Mouse (Mus musculus): Measurements from ENCODE around the gene Cd209a. TPM values are rescaled to one million over a fixed set of nuclear protein-coding genes. Genes with fewer than 3 reads are reported as not detected.
A peak's percentile ranks its signal among the peaks of the same experiment; 100 is the strongest.

Cd209a gene
- total and polyA plus RNA-seq, 2 experiments from 2014 or later, result 0.29 TPM; not detected in 1

GRCm38 (mm10) chr8:3720551-3720950 lies 28.2 kb downstream of the Cd209a start, which contains the start of gene Clec4g:
Gene Clec4g (minus strand): TSS chr8:3720651.
- WGBS, result 67% methylated on average over 5 of the region's 5 CpGs
- no peak within 1 kb of the TSS for H3K4me3 ChIP-seq (ENCODE audit: low read length)
- no peak within 1 kb of the TSS for H3K9ac ChIP-seq (replicated peaks; ENCODE audit: low read length)
- H3K4me2 ChIP-seq (ENCODE audit: low read depth, low read length), result no peak within 1 kb of the TSS
- no peaks in the 10 kb centered on the region for H3K9me3 ChIP-seq (ENCODE audit: low read length)
- DNase-seq (ENCODE audit: low spot score) (no peak), ATAC-seq (no peak)
- no peak within 1 kb of the TSS for H3K27ac ChIP-seq
- TF ChIP-seq CTCF (IDR thresholded peaks at IDR 0.05; ENCODE audit: low read depth), result no peak
- H3K4me1 ChIP-seq (ENCODE audit: insufficient read depth, low read length), result no peaks in the 10 kb centered on the region
- no peaks in the 10 kb centered on the region for H3K36me3 ChIP-seq (ENCODE audit: insufficient read depth, low read length)
- H3K27me3 ChIP-seq (ENCODE audit: insufficient read depth, low read length), result no peaks in the 10 kb centered on the region

GRCm38 (mm10) chr8:3718559-3718958 lies 30.2 kb downstream of the Cd209a start:
- Histone ChIP-seq H3K9me3 (ENCODE audit: low read length) (no peaks in the 10 kb centered on the region), H3K4me2 (ENCODE audit: low read depth, low read length) (no peak overlapping the region), H3K4me1 (ENCODE audit: insufficient read depth, low read length) (no peaks in the 10 kb centered on the region), H3K36me3 (ENCODE audit: insufficient read depth, low read length) (no peaks in the 10 kb centered on the region), H3K4me3 (ENCODE audit: low read length) (no peak overlapping the region), H3K9ac (replicated peaks; ENCODE audit: low read length) (no peak overlapping the region), H3K27ac (no peak overlapping the region), H3K27me3 (ENCODE audit: insufficient read depth, low read length) (no peaks in the 10 kb centered on the region)
- ATAC-seq (peak; percentile 59), DNase-seq (ENCODE audit: low spot score) (peak; percentile 53)
- WGBS, result 21% methylated on average over 14 of the region's 14 CpGs
- peak; percentile 89 for TF ChIP-seq CTCF (IDR thresholded peaks at IDR 0.05; ENCODE audit: low read depth)

GRCm38 (mm10) chr8:3717321-3717954 lies 31.3 kb downstream of the Cd209a start:
- H3K27ac ChIP-seq, result no peak overlapping the region
- H3K4me3 ChIP-seq (ENCODE audit: low read length), result no peak overlapping the region
- no peaks in the 10 kb centered on the region for H3K9me3 ChIP-seq (ENCODE audit: low read length)
- ATAC-seq (no peak), DNase-seq (ENCODE audit: low spot score) (no peak)
- no peak overlapping the region for H3K9ac ChIP-seq (replicated peaks; ENCODE audit: low read length)
- no peaks in the 10 kb centered on the region for H3K27me3 ChIP-seq (ENCODE audit: insufficient read depth, low read length)
- TF ChIP-seq CTCF (IDR thresholded peaks at IDR 0.05; ENCODE audit: low read depth), result no peak
- WGBS, result 89% methylated on average over 12 of the region's 12 CpGs
- no peaks in the 10 kb centered on the region for H3K4me1 ChIP-seq (ENCODE audit: insufficient read depth, low read length)
- no peaks in the 10 kb centered on the region for H3K36me3 ChIP-seq (ENCODE audit: insufficient read depth, low read length)
- H3K4me2 ChIP-seq (ENCODE audit: low read depth, low read length), result no peak overlapping the region

- no peak for TF ChIP-seq CTCF (IDR thresholded peaks at IDR 0.05; ENCODE audit: low read depth)
- WGBS, result 74% methylated on average over 2 of the region's 2 CpGs
- DNase-seq (ENCODE audit: low spot score) (no peak), ATAC-seq (no peak)
- H3K4me1 ChIP-seq (ENCODE audit: insufficient read depth, low read length), result no peaks in the 10 kb centered on the region
- H3K36me3 ChIP-seq (ENCODE audit: insufficient read depth, low read length), result no peaks in the 10 kb centered on the region
- no peaks in the 10 kb centered on the region for H3K9me3 ChIP-seq (ENCODE audit: low read length)
- no peaks in the 10 kb centered on the region for H3K27me3 ChIP-seq (ENCODE audit: insufficient read depth, low read length)
- H3K4me2 ChIP-seq (ENCODE audit: low read depth, low read length), result no peak overlapping the region
- H3K9ac ChIP-seq (replicated peaks; ENCODE audit: low read length), result no peak overlapping the region
- no peak overlapping the region for H3K27ac ChIP-seq
- H3K4me3 ChIP-seq (ENCODE audit: low read length), result no peak overlapping the region
Measured at GRCm38 (mm10) chr8:3711646-3712045, 37.1 kb downstream of the Cd209a start.

- Histone ChIP-seq H3K9ac (replicated peaks; ENCODE audit: low read length) (no peak overlapping the region), H3K27ac (no peak overlapping the region), H3K4me1 (ENCODE audit: insufficient read depth, low read length) (no peaks in the 10 kb centered on the region), H3K9me3 (ENCODE audit: low read length) (no peaks in the 10 kb centered on the region), H3K4me2 (ENCODE audit: low read depth, low read length) (no peak overlapping the region), H3K36me3 (ENCODE audit: insufficient read depth, low read length) (no peaks in the 10 kb centered on the region), H3K4me3 (ENCODE audit: low read length) (no peak overlapping the region), H3K27me3 (ENCODE audit: insufficient read depth, low read length) (no peaks in the 10 kb centered on the region)
- DNase-seq (ENCODE audit: low spot score), result no peak
- 85% methylated on average over 3 of the region's 3 CpGs for WGBS
- no peak for ATAC-seq
- TF ChIP-seq CTCF (IDR thresholded peaks at IDR 0.05; ENCODE audit: low read depth), result no peak
Measured at GRCm38 (mm10) chr8:3710312-3710711, 38.5 kb downstream of the Cd209a start.

- Histone ChIP-seq H3K9me3 (ENCODE audit: low read length) (no peaks in the 10 kb centered on the region), H3K27me3 (ENCODE audit: insufficient read depth, low read length) (no peaks in the 10 kb centered on the region), H3K4me1 (ENCODE audit: insufficient read depth, low read length) (no peaks in the 10 kb centered on the region), H3K4me2 (ENCODE audit: low read depth, low read length) (no peak overlapping the region), H3K9ac (replicated peaks; ENCODE audit: low read length) (no peak overlapping the region), H3K36me3 (ENCODE audit: insufficient read depth, low read length) (no peaks in the 10 kb centered on the region), H3K27ac (no peak overlapping the region), H3K4me3 (ENCODE audit: low read length) (no peak overlapping the region)
- DNase-seq (ENCODE audit: low spot score) (no peak), ATAC-seq (no peak)
- whole genome bisulfite sequencing, result 80% methylated on average over 7 of the region's 7 CpGs
- no peak for TF ChIP-seq CTCF (IDR thresholded peaks at IDR 0.05; ENCODE audit: low read depth)
Measured at GRCm38 (mm10) chr8:3707611-3708010, 41.2 kb downstream of the Cd209a start.

- Histone ChIP-seq H3K4me3 (ENCODE audit: low read length) (no peak overlapping the region), H3K27ac (no peak overlapping the region), H3K9ac (replicated peaks; ENCODE audit: low read length) (no peak overlapping the region), H3K9me3 (ENCODE audit: low read length) (no peaks in the 10 kb centered on the region), H3K4me2 (ENCODE audit: low read depth, low read length) (no peak overlapping the region), H3K4me1 (ENCODE audit: insufficient read depth, low read length) (no peaks in the 10 kb centered on the region), H3K36me3 (ENCODE audit: insufficient read depth, low read length) (no peaks in the 10 kb centered on the region), H3K27me3 (ENCODE audit: insufficient read depth, low read length) (no peaks in the 10 kb centered on the region)
- DNase-seq (ENCODE audit: low spot score), result no peak
- peak; percentile 43 for TF ChIP-seq CTCF (IDR thresholded peaks at IDR 0.05; ENCODE audit: low read depth)
- ATAC-seq, result no peak
- 71% methylated on average over 4 of the region's 4 CpGs for WGBS
Measured at GRCm38 (mm10) chr8:3705711-3706110, 43.1 kb downstream of the Cd209a start.

Data from hindbrain, postnatal 0 days (tissue).